Mouse (Mus musculus) lung, adult 2 months (tissue): ENCODE data around the gene C1qc. TPM values are rescaled to one million over a fixed set of nuclear protein-coding genes. Genes with fewer than 3 reads are reported as not detected.
A peak's percentile ranks its signal among the peaks of the same experiment; 100 is the strongest.

Experiments
- DNase-seq: peaks from one replicate; pipeline ENCODE4 v3.0.0; 2022
- H3K4me1 ChIP-seq: fragments of 200-500 bp; 2 replicates; pipeline ENCODE4 v1.6.1; 2011; ENCODE audit warnings: low read length; ENCODE audit not compliant: control insufficient read depth, insufficient read depth
- H3K4me3 ChIP-seq: fragments of 200-500 bp; replicated peaks from 2 replicates; pipeline ENCODE3; 2011; ENCODE audit warnings: low read depth, mild to moderate bottlenecking, control low read depth, low read length; ENCODE audit errors: extremely low read depth
- CTCF ChIP-seq: fragments of 200-500 bp; IDR thresholded peaks from 2 replicates; pipeline ENCODE4 v1.5.1; 2011; ENCODE audit warnings: mild to moderate bottlenecking, low read length, control low read depth; ENCODE audit not compliant: insufficient read depth
- POLR2A ChIP-seq: fragments of 200-500 bp; IDR thresholded peaks from 2 replicates; pipeline ENCODE4 v1.6.1; 2011; ENCODE audit warnings: low read depth, mild to moderate bottlenecking, control low read depth, low read length, borderline replicate concordance; ENCODE audit errors: extremely low read depth
- WGBS: fragments of 180-500 bp; shearing (Covaris S2); methylation state at CpG from one replicate; pipeline ENCODE4 v1.1.7; 2018; 5-methylcytosine and 5-hydroxymethylcytosine counted together
- polyA plus RNA-seq: library from polyadenylated mRNA; depleted of rRNA; stranded (reverse); fragments of >200 nt; gene quantifications from 2 replicates; pipeline ENCODE4 v1.2.3, GENCODE M21; 2012; rRNA removed

Gene C1qc
- polyA plus RNA-seq, 1 experiment = 74.2 TPM

DNA sequence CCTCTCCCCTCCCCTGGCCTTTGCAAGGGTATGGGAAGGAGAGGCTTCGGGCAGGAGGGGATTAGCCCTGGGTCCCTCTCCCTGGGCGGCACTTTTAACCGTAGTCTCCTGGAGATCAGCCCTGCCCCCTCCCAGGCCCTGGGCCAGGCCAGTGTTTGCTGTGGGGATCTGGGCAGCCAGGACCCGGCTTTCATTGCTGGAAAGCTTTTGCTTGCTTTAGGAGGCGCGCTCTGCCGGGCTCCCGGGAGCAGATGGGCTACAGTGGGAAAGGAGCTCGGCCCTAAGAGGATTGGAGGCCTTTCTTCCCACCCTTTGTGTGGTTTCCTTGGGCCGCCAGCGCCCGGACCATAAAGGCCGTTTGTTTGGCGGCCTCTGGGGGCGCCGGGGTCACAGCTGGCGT lies 31.1 kb downstream of the C1qc start:
- Histone ChIP-seq H3K4me1 (no peaks in the 10 kb centered on the region), H3K4me3 (no peak overlapping the region)
- WGBS = 18% methylated on average over 17 of the region's 17 CpGs
- TF ChIP-seq CTCF (no peak), POLR2A (no peak)
- no peak for DNase-seq

DNA sequence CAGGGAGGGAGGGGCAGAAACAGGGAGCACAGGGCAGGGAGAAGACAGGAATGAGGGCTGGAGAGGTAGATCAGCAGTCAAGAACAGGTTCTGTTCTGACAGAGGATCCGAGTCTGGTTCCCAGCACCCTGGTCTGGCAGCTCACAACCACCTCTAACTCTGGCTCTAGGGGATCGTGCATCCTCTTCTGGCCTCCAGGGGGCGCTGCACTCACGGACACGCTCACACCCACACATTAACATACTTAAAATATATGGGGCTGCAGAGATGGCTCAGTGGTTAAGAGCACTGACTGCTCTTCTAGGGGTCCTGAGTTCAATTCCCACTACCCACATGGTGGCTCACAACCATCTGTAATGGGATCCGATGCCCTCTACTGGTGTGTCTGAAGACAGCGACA lies 32.8 kb downstream of the C1qc start:
- 82% methylated on average over 7 of the region's 7 CpGs for WGBS
- Histone ChIP-seq H3K4me1 (no peaks in the 10 kb centered on the region), H3K4me3 (no peak overlapping the region)
- no peak for TF ChIP-seq CTCF
- no peak for TF ChIP-seq POLR2A
- no peak for DNase-seq

DNA sequence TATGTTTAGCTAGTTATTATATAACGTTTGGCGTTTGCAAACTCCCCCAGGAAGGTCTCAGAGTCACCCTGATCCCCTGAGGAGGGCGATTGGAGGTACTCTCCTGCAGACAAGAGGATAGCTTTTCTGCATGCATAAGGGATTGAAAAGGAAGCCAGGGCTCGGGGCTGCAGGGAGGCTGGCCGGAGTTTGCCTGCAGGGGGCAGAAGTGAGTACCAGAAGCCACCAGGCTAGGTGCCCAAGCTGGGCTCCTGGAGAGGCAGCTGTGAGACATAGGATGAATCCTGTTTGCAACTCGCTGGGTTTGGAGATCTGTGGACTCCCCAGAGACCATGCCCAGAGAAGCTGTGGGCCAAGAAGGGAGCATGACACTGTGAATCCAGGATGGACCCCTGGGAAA lies 37.8 kb downstream of the C1qc start:
- H3K4me3 ChIP-seq = no peak overlapping the region
- no peak for DNase-seq
- no peak for TF ChIP-seq CTCF
- TF ChIP-seq POLR2A = no peak
- 34% methylated on average over 6 of the region's 6 CpGs for WGBS
- no peaks in the 10 kb centered on the region for H3K4me1 ChIP-seq

DNA sequence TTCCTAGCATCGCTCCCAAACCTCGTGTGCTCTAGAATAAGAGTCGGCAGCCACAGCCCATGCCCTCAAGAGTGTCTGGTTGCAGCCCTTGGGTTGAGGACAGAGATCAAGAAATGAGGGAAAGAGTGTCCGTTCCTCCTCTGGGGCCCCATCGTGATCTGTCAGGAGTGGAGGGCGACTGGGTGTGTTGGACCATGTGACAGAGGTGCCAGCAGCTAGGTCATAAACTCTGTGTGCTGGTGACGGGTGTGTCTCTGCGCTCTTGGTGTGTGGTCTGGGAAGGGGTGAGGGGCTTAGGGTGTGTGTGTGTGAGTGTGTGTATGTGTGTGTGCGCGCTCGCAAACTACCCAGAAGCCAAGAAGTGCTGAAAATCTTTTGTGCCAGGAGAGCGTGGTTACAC lies 39.9 kb downstream of the C1qc start:
- 76% methylated on average over 12 of the region's 12 CpGs for WGBS
- H3K4me3 ChIP-seq = no peak overlapping the region
- no peak for DNase-seq
- no peaks in the 10 kb centered on the region for H3K4me1 ChIP-seq
- no peak for TF ChIP-seq POLR2A

- TF ChIP-seq POLR2A (no peak), CTCF (no peak)
- no peak overlapping the region for H3K4me3 ChIP-seq
- no peaks in the 10 kb centered on the region for H3K4me1 ChIP-seq
- no peak for DNase-seq
- WGBS = 57% methylated on average over 5 of the region's 5 CpGs
Measured at GRCm38 (mm10) chr4:136852119-136852518, 40.7 kb downstream of the C1qc start.

- WGBS = 64% methylated on average over 4 of the region's 4 CpGs
- no peaks in the 10 kb centered on the region for H3K4me1 ChIP-seq
- H3K4me3 ChIP-seq = no peak overlapping the region
- TF ChIP-seq CTCF (no peak), POLR2A (no peak)
- DNase-seq = no peak
Measured at GRCm38 (mm10) chr4:136848565-136848964, 44.3 kb downstream of the C1qc start.

GRCm38 (mm10) chr4:136847166-136847565 lies 45.7 kb downstream of the C1qc start:
- DNase-seq = no peak
- TF ChIP-seq POLR2A = no peak
- TF ChIP-seq CTCF = no peak
- Histone ChIP-seq H3K4me3 (no peak overlapping the region), H3K4me1 (no peaks in the 10 kb centered on the region)
- WGBS = 74% methylated on average over 6 of the region's 6 CpGs

DNA sequence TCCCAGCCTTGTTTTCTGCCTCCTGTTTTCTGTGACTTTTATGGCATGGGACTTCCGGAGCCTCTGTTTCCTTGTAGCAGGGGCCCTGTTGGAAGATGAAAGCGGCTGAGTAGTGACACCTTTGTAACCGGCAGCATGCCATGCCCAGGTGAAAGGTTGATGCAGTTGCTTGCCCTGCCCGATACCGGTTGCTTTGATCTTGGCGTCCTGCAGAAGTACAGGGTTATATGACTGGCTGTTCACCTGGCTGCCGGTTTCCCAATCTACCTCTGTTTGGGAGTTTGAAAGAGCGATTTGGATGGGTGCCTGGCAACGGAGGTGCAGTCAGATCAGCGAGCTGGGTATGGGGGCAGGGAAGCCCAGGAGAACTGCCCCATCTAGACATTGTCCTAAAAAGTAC lies 50.1 kb downstream of the C1qc start:
- WGBS = 63% methylated on average over 10 of the region's 10 CpGs
- H3K4me3 ChIP-seq = no peak overlapping the region
- no peak for TF ChIP-seq POLR2A
- TF ChIP-seq CTCF = no peak
- H3K4me1 ChIP-seq = no peaks in the 10 kb centered on the region
- no peak for DNase-seq

DNA sequence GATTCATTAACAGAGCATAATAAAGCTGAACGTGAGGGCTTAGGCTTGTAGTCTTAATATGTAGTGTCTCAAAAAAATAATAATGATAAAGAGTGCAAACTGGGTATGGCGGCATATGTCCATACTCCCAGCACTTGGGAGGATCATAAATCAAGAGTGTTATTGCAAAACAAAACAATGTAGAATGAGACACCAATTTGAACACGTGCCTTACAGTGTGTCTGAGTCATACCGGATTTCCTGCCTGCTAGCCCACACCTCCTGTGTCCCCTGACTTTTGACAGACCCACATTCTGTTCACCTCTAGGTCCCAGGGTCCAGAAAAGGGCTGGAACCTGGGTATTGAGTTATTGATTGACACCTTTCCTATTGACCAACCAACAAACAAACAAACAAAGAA lies 50.8 kb downstream of the C1qc start:
- WGBS = 32% methylated on average over 4 of the region's 4 CpGs
- TF ChIP-seq POLR2A (no peak), CTCF (no peak)
- no peak for DNase-seq
- H3K4me1 ChIP-seq = no peaks in the 10 kb centered on the region
- no peak overlapping the region for H3K4me3 ChIP-seq

DNA sequence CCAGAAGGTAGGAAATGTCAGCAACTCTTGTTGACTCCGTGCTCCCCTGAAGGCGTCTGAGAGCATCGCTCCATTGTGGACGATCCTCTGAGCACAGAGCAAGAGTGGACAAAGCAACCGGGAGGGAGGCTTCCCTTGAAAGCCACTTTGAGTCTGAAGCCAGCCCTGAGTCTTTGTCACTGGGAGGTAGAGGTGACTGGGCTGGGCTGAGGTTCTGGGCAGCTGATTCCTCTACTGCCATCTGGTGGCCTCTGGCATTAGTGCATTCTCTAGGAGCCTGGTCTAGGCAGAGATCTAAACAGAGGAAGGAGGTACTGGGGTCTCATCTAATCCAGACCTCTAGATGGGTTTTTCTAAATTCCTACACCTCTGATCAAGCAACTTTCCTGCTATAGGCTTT lies 51.8 kb downstream of the C1qc start:
- WGBS = 10% methylated on average over 5 of the region's 5 CpGs
- peak; percentile 85 for TF ChIP-seq CTCF
- TF ChIP-seq POLR2A = no peak
- H3K4me1 ChIP-seq = no peaks in the 10 kb centered on the region; the same call in 1 of the 2 replicates
- H3K4me3 ChIP-seq = no peak overlapping the region
- DNase-seq = peak; percentile 69

Other genes with a start within 250 kb of the C1qc start
- gene Ephb2, start 57.1 kb downstream of the C1qc start, polyA plus RNA-seq = 4.6 and 6.8 TPM in 2 replicates
- gene C1qb, start 6.9 kb downstream of the C1qc start, polyA plus RNA-seq = 65.1 and 67.3 TPM in 2 replicates
- 43.6 and 58.0 TPM in 2 replicates for gene C1qa, start 5.7 kb upstream of the C1qc start, polyA plus RNA-seq
- 0.05 and 0.16 TPM in 2 replicates for gene Epha8, start 63.8 kb upstream of the C1qc start, polyA plus RNA-seq
- 9.4 and 10.2 TPM in 2 replicates for gene Zbtb40, start 155.7 kb upstream of the C1qc start, polyA plus RNA-seq